Mouse (Mus musculus): ENCODE results near the gene H2al2a. TPM values are rescaled to one million over a fixed set of nuclear protein-coding genes. Genes with fewer than 3 reads are reported as not detected.

The H2al2a gene
- polyA plus RNA-seq (2012; rRNA removed) = not detected in 2 replicates

GRCm38 (mm10) chr2:17996858-17997257 is at the start of gene H2al2a:
TSS of gene H2al2a (minus strand) at chr2:17996958.

GRCm38 (mm10) chr2:18037491-18037890 is 40.7 kb upstream of the H2al2a start, which contains the start of gene A930004D18Rik:
TSS of gene A930004D18Rik (minus strand) at chr2:18037737.

Other genes with a start within 250 kb of the H2al2a start
- 0.59 and 0.67 TPM in 2 replicates for gene A930004D18Rik, start 40.8 kb upstream of the H2al2a start, polyA plus RNA-seq (2012; rRNA removed)
- 0.38 and 0.48 TPM in 2 replicates for gene Skida1, start 52.1 kb upstream of the H2al2a start, polyA plus RNA-seq (2012; rRNA removed)
- gene Mllt10, start 58.3 kb upstream of the H2al2a start, polyA plus RNA-seq (2012; rRNA removed) = 13.6 and 15.2 TPM in 2 replicates